Mouse (Mus musculus): ENCODE measurements around the gene Il13.

DNA sequence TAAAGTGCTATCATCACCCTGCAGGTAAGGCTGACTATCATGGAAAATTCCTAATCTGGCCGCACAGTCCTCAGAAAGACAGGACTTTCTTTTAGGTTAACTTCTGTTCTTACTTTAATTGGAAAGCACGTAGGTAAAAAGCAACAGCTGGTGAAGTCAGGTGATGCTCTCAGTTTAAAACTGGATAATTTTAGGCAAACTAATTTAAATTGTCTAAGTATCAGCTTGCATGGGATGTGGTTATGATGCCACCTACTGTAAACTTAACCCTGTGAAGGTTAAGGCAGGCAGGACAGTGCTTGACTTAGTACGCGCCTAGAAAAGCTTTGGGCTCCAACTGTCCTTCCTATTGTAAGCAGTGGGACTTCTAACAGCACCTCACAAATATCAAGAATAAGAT lies 36.9 kb upstream of the Il13 start:
- TF ChIP-seq CTCF (IDR thresholded peaks at IDR 0.05) = no peak
- TF ChIP-seq POLR2A (IDR thresholded peaks at IDR 0.05; ENCODE audit: insufficient read depth, low read depth, low read length) = no peak
